Mouse (Mus musculus): ENCODE measurements around the gene Cpz.
A peak's percentile ranks its signal among the peaks of the same experiment; 100 is the strongest.

The Cpz gene

DNA sequence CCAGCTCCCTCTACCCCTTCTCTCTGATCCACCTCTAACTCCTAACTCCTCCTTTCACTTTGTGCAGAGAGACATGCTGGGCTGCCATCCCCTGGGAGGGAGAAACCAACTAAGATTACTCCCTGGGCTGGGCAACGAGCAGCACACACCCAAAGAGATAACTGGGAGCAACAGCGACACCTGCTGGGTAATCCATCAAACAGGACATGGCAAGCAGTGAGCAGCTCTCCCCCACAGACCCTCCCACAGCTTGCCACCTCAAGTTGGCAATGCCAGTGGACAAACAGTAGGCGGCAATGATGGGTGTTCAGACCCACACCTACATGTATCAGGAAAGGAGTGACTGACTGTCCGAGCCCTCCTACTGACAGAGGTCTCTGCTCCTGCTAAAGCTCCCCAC lies 4.9 kb upstream of the Cpz start:
- peak; percentile 26 for DNase-seq (ENCODE audit: low read depth, low spot score)

- no peak for DNase-seq (ENCODE audit: low read depth, low spot score)
These were observed 1.1 kb downstream of the Cpz start for GRCm38 (mm10) chr5:35524381-35524780.

DNA sequence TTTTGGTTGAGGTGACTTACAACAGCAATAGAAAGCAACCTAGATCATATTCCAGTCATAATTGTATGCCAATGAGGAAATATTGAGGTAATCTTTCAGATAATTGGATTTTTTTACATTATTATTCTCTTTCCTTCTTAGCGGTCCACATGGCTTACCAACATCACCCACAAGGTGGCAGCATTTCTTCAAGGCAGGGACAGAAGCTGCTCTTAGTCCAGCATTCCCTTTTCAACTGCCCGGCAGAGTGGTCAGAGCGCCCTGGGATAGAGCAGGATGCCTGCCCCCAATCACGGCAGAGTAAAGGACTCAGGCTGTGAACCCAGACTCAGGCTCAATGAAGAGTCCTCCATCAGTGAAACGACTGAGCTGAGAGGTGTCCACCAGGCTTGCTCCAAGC lies 1.8 kb downstream of the Cpz start:
- DNase-seq (ENCODE audit: low read depth, low spot score): no peak

GRCm38 (mm10) chr5:35516781-35517180 lies 8.7 kb downstream of the Cpz start:
- no peak for DNase-seq (ENCODE audit: low read depth, low spot score)

GRCm38 (mm10) chr5:35510589-35510988 lies 14.9 kb downstream of the Cpz start:
- no peak for DNase-seq (ENCODE audit: low read depth, low spot score)

DNA sequence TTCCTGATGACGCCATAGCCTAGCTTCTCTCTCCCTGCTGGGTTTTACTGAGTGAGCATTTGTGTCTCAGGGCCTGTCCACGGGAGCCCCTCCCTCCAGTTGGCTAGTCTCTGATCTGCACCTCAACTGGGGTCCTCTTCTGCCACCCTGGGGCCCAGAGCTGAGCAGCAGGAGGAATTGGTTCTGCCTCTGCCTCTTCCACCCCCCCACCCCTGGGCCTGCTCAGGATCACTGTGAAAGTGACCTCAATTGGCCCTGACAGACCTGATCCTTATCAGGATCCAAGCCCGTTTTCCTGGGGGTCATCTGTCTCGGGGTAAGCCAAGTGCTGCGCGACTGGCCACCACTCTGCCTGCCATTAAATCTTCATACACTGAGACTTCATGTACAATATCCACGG lies 20.5 kb downstream of the Cpz start:
- DNase-seq (ENCODE audit: low read depth, low spot score): no peak

DNA sequence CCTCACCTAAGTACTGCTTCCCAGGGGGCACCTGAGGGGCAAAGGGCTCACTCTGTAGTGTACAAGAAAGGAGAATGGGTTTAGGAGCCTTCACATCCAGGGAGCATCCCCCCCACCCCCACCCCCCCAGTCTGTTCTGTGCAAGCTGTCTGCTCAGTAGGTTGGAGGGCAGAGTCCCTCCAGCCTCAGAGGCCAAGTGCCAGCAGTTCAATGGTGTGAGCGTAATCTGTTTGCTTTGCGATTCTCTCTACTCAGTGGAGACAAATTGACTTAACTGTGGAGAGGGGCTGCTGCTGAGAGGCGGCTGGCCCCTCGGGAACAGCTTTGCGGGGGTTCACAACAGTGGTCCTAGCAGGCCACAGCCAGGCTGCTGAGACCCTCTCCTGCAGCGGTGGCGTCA lies 28.2 kb downstream of the Cpz start:
- no peak for DNase-seq (ENCODE audit: low read depth, low spot score)

- DNase-seq (ENCODE audit: low read depth, low spot score): no peak
These were observed 29.5 kb downstream of the Cpz start for GRCm38 (mm10) chr5:35495989-35496388.

- no peak for DNase-seq (ENCODE audit: low read depth, low spot score)
These were observed 30.6 kb downstream of the Cpz start for GRCm38 (mm10) chr5:35494773-35495390.

DNA sequence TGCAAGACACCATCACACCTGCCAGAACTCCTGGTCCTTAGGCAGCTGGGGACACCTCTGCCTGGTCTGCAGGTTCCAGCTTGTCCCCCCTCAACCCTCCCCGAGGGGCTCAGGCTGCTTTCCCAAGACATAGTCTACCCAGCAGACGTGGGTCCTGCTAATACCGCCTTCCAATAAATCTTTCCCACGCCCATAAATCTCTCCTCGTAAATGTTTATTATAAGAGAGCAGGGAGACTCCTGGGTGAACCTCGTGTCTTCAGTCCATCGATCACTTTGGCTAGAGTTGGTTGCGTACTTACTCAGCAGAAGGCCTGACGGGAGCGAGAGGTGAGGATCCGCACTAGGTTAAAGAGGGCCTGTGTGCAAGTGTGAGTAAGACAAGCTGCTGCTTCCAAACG lies 31.7 kb downstream of the Cpz start:
- DNase-seq (ENCODE audit: low read depth, low spot score): no peak

GRCm38 (mm10) chr5:35479521-35479920 lies 46.0 kb downstream of the Cpz start:
- DNase-seq (ENCODE audit: low read depth, low spot score): no peak

GRCm38 (mm10) chr5:35475236-35475635 lies 50.3 kb downstream of the Cpz start:
- no peak for DNase-seq (ENCODE audit: low read depth, low spot score)

GRCm38 (mm10) chr5:35470885-35471528 lies 54.5 kb downstream of the Cpz start:
- no peak for DNase-seq (ENCODE audit: low read depth, low spot score)

- DNase-seq (ENCODE audit: low read depth, low spot score): no peak
These were observed 59.4 kb downstream of the Cpz start for GRCm38 (mm10) chr5:35465966-35466635.

GRCm38 (mm10) chr5:35462081-35462480 lies 63.4 kb downstream of the Cpz start:
- no peak for DNase-seq (ENCODE audit: low read depth, low spot score)

GRCm38 (mm10) chr5:35459760-35460159 lies 65.7 kb downstream of the Cpz start:
- DNase-seq (ENCODE audit: low read depth, low spot score): no peak

- DNase-seq (ENCODE audit: low read depth, low spot score): no peak
These were observed 67.2 kb downstream of the Cpz start for GRCm38 (mm10) chr5:35458267-35458666.

GRCm38 (mm10) chr5:35457364-35457763 lies 68.1 kb downstream of the Cpz start:
- DNase-seq (ENCODE audit: low read depth, low spot score): no peak

DNA sequence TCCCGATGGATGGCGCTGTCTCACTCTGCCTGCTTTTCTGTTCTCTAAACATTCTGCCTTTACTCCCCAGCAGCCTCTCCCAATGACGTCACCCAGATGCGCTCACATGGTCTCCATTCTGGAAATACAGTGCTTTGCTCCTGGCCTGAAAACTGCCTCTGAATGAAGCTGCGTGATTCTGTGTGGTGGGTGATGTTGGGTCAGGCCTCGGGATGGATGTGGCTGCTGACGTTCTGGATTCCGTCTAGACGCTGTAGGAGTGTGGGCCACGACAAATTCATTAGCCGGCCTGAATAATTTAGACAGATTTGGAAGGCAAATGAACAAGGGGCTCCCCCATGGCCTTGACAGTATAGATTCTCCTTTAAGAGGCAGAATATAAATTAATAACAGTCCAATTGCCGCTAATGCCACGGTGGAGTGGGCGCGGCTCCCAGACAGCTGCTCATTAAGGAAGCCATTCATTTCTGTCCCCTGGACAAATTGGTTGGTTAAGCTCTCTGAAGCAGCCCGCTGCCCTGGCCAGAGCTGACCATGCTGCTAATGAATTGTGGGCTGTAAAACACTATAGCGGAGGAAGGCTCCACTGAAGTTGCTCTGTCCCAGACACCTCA lies 71.2 kb downstream of the Cpz start:
- no peak for DNase-seq (ENCODE audit: low read depth, low spot score)

All from c-Kit-negative CD71-positive TER-119-positive erythroid progenitor cells, embryonic 14.5 days (primary cell).